Mouse (Mus musculus): ENCODE results near the gene Prdm2.

Prdm2 gene

GRCm38 (mm10) chr4:143213571-143213970 is 776 bp upstream of the Prdm2 start:
- in situ Hi-C loops (cut with MboI; ENCODE audit: unreplicated experiment in 2 of 2) = no loop called here

GRCm38 (mm10) chr4:143213175-143213479 is 332 bp upstream of the Prdm2 start:
- in situ Hi-C loops (cut with MboI; ENCODE audit: unreplicated experiment in 2 of 2) = no loop called here

- in situ Hi-C loops (cut with MboI; ENCODE audit: unreplicated experiment in 2 of 2) = no loop called here
These were observed 1.0 kb downstream of the Prdm2 start for GRCm38 (mm10) chr4:143211584-143212340.

- in situ Hi-C loops (cut with MboI; ENCODE audit: unreplicated experiment in 2 of 2) = no loop called here
These were observed 2.8 kb downstream of the Prdm2 start for GRCm38 (mm10) chr4:143209997-143210396.

GRCm38 (mm10) chr4:143202653-143203052 is 10.1 kb downstream of the Prdm2 start:
- in situ Hi-C loops (cut with MboI; ENCODE audit: unreplicated experiment in 2 of 2) = no loop called here

- in situ Hi-C loops (cut with MboI; ENCODE audit: unreplicated experiment in 2 of 2) = no loop called here
These were observed 14.4 kb downstream of the Prdm2 start for GRCm38 (mm10) chr4:143198371-143198770.

- in situ Hi-C loops (cut with MboI; ENCODE audit: unreplicated experiment in 2 of 2) = no loop called here
These were observed 14.9 kb downstream of the Prdm2 start for GRCm38 (mm10) chr4:143197845-143198356.

- in situ Hi-C loops (cut with MboI; ENCODE audit: unreplicated experiment in 2 of 2) = no loop called here
These were observed 18.5 kb downstream of the Prdm2 start for GRCm38 (mm10) chr4:143194328-143194727.

- in situ Hi-C loops (cut with MboI; ENCODE audit: unreplicated experiment in 2 of 2) = no loop called here
These were observed 19.6 kb downstream of the Prdm2 start for GRCm38 (mm10) chr4:143193164-143193563.

GRCm38 (mm10) chr4:143191783-143192182 is 21.0 kb downstream of the Prdm2 start:
- in situ Hi-C loops (cut with MboI; ENCODE audit: unreplicated experiment in 2 of 2) = no loop called here

GRCm38 (mm10) chr4:143190657-143191056 is 22.1 kb downstream of the Prdm2 start:
- in situ Hi-C loops (cut with MboI; ENCODE audit: unreplicated experiment in 2 of 2) = no loop called here

GRCm38 (mm10) chr4:143188571-143189191 is 24.1 kb downstream of the Prdm2 start:
- in situ Hi-C loops (cut with MboI; ENCODE audit: unreplicated experiment in 2 of 2) = no loop called here

GRCm38 (mm10) chr4:143186066-143186465 is 26.7 kb downstream of the Prdm2 start:
- in situ Hi-C loops (cut with MboI; ENCODE audit: unreplicated experiment in 2 of 2) = no loop called here

- in situ Hi-C loops (cut with MboI; ENCODE audit: unreplicated experiment in 2 of 2) = no loop called here
These were observed 27.3 kb downstream of the Prdm2 start for GRCm38 (mm10) chr4:143185496-143185895.

- in situ Hi-C loops (cut with MboI; ENCODE audit: unreplicated experiment in 2 of 2) = no loop called here
These were observed 29.7 kb downstream of the Prdm2 start for GRCm38 (mm10) chr4:143183141-143183540.

GRCm38 (mm10) chr4:143180731-143181130 is 32.1 kb downstream of the Prdm2 start:
- in situ Hi-C loops (cut with MboI; ENCODE audit: unreplicated experiment in 2 of 2) = no loop called here

- in situ Hi-C loops (cut with MboI; ENCODE audit: unreplicated experiment in 2 of 2) = loop anchor here (25.0 kb wide), 3 partner anchors 241 to 1734 kb away; partner anchors contain the start of genes Pramef8 (in 2 of the 2), Dhrs3 (in 1 of the 2), Srarp (in 1 of the 2) and Zbtb17 (in 1 of the 2)
These were observed 41.0 kb downstream of the Prdm2 start for GRCm38 (mm10) chr4:143171600-143172290.

- in situ Hi-C loops (cut with MboI; ENCODE audit: unreplicated experiment in 2 of 2) = loop anchor here (25.0 kb wide), 3 partner anchors 242 to 1733 kb away; partner anchors contain the start of genes Pramef8 (in 2 of the 2), Dhrs3 (in 1 of the 2), Srarp (in 1 of the 2) and Zbtb17 (in 1 of the 2)
These were observed 42.5 kb downstream of the Prdm2 start for GRCm38 (mm10) chr4:143170290-143170689.

GRCm38 (mm10) chr4:143168093-143168492 is 44.7 kb downstream of the Prdm2 start:
- in situ Hi-C loops (cut with MboI; ENCODE audit: unreplicated experiment in 2 of 2) = loop anchor here (10.0 to 25.0 kb wide), 5 partner anchors 244 to 1873 kb away; partner anchors contain the start of genes Pramef8 (in 2 of the 2), Casp9 (in 1 of the 2), Dhrs3 (in 1 of the 2) and Dnajc16 (in 1 of the 2)

- in situ Hi-C loops (cut with MboI; ENCODE audit: unreplicated experiment in 2 of 2) = loop anchor here (10.0 to 25.0 kb wide), 5 partner anchors 250 to 1867 kb away; partner anchors contain the start of genes Pramef8 (in 2 of the 2), Casp9 (in 1 of the 2), Dhrs3 (in 1 of the 2) and Dnajc16 (in 1 of the 2)
These were observed 50.9 kb downstream of the Prdm2 start for GRCm38 (mm10) chr4:143161619-143162479.

Measured in v-Abl transformed pro-B cells (cell line).